Mouse (Mus musculus): ENCODE data around the gene Cachd1. TPM values are rescaled to one million over a fixed set of nuclear protein-coding genes. Genes with fewer than 3 reads are reported as not detected.
A peak's percentile ranks its signal among the peaks of the same experiment; 100 is the strongest.

Cachd1 gene
- polyA plus RNA-seq (2014; fragmentation: Nextera tagmentation; extraction: Ambion mirVana), result 10.0 and 12.1 TPM in 2 replicates

DNA sequence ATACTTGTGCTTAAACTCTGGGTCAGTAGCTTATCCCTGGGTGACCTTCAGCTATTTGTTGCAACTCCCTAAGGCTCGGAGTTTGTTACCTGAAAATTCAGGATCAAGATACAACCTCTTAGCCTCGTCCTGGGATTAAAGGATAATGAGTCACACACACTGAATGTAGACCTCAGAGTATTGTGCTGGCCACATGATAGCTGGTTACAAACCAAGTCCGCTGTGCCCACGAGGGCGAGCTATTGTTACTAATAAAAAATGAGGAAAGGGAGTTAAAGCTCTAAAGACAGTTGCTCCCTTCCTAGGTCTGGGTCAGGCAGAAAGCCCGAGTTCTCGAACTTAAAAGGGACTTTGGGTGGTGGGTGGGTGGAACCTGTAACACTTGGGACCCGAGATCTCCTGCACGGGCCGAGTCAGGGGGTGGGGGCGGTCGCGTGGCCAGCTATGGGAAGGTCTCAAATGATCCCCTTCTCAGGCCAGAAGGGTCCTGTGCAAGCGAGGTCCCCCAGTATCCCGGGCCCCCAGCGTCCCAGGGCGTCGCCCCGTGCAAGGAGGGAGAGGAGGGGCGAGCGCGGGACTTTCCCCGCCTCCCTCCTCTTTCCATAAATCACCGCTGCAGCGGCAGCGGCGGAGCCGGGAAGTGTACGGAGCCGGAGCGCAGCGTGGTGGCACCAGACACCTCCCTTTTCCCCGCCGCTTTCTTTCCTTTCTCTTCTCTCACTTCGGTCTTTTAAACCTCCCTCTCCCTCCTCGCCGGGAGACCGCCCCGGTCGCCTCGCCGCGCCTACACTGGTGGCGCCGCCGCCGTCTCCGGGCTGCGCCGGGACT is at the start of gene Cachd1:
TSS of gene Cachd1 (plus strand) at position 633 of the 828 bp plus-strand sequence.
- Histone ChIP-seq H3K9me3 (ENCODE audit: control insufficient read depth, low read length) (no peaks in the 10 kb centered on the region), H3K4me1 (replicated peaks; ENCODE audit: control insufficient read depth, insufficient read depth, low read length) (no peaks in the 10 kb centered on the region; the same call in 1 of the 2 replicates), H3K36me3 (ENCODE audit: control insufficient read depth, insufficient read depth, low read length) (no peaks in the 10 kb centered on the region), H3K27me3 (replicated peaks; ENCODE audit: control insufficient read depth, insufficient read depth, low read length) (peaks cover 47% of the 10 kb centered on the region), H3K4me2 (peak within 1 kb of the TSS; percentile 69), H3K9ac (ENCODE audit: low read depth, low read length) (peak within 1 kb of the TSS; percentile 65), H3K27ac (ENCODE audit: low read depth, low read length) (peak within 1 kb of the TSS; percentile 68), H3K4me3 (ENCODE audit: low read depth, low read length) (peak within 1 kb of the TSS; percentile 66)
- ATAC-seq (replicated peaks; ENCODE audit: low FRiP score), result peak; percentile 65; the same call in 1 of the 2 replicates
- DNase-seq (ENCODE audit: low spot score), result no peak
- WGBS, result 1% methylated on average over 47 of the region's 50 CpGs

DNA sequence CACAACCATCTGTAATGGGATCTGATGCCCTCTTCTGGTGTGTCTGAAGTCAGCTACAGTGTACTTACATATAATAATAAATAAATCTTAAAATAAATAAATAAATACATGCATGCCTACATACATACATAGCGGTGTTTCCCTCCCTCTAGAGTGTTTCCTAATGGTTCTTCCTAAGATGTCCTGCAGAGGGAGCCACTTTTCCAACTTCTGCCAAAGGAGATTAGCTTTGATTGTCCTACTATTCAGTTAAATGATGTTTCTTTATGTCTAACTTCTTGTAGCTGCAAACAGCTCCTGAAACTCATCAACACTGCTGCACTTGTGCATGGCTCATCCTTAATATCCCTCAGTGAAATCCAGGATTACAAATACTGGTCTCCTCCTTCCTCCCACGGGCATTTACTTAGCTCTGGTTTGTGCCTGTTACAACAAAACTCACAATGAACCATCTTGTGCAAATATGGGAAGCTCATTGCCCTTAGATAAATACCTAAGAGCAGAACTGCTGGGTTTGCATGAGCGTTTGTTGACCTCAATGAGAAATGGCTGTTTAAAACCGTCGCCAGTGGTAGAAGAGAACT is 47.5 kb upstream of the Cachd1 start:
- 75% methylated on average over 5 of the region's 5 CpGs for WGBS
- Histone ChIP-seq H3K9me3 (ENCODE audit: control insufficient read depth, low read length) (no peaks in the 10 kb centered on the region), H3K4me3 (ENCODE audit: low read depth, low read length) (no peak overlapping the region), H3K27ac (ENCODE audit: low read depth, low read length) (no peak overlapping the region), H3K4me1 (replicated peaks; ENCODE audit: control insufficient read depth, insufficient read depth, low read length) (no peaks in the 10 kb centered on the region), H3K36me3 (ENCODE audit: control insufficient read depth, insufficient read depth, low read length) (no peaks in the 10 kb centered on the region), H3K9ac (ENCODE audit: low read depth, low read length) (no peak overlapping the region), H3K4me2 (no peak overlapping the region), H3K27me3 (replicated peaks; ENCODE audit: control insufficient read depth, insufficient read depth, low read length) (no peaks in the 10 kb centered on the region)
- ATAC-seq (replicated peaks; ENCODE audit: low FRiP score) (no peak), DNase-seq (ENCODE audit: low spot score) (no peak)

DNA sequence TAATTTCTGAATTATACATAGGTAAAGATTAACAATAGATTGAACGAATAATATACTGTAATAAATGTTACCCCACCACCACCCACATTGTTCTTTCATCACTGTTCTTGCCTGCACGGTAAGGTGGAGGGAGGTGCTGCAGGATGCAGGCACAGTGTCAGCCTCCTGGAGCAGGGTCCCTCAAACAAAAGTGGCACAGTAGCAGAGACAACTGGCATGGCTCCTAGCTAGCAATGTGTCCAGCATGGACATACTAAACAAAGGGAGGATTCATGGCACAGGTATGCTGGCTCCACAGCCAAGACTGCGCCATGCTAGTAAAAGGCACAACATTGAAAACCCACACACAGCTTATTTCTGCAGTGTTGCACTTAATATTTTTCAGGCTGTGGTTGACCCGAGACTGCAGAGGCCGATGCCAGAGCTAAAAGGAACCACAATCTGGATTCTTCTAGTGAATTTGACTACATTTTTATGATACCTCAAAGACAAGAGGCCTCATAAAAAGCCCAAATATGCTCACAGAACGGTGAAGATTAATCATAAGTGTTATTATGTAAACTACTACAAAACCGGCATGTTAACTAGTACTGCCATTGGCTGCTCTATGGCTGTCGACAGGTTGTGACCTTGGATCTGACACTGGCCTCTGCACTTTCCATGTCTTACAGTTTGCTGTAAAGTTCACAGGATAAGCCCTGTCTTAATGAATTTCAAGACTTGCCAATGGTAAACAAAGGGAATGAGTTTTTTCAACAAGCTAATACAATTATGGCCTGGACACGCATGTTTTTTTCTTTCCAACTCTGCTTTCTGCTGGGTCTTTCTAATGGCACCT is 41.2 kb upstream of the Cachd1 start:
- Histone ChIP-seq H3K36me3 (ENCODE audit: control insufficient read depth, insufficient read depth, low read length) (no peaks in the 10 kb centered on the region), H3K9ac (ENCODE audit: low read depth, low read length) (no peak overlapping the region), H3K4me1 (replicated peaks; ENCODE audit: control insufficient read depth, insufficient read depth, low read length) (no peaks in the 10 kb centered on the region), H3K27ac (ENCODE audit: low read depth, low read length) (no peak overlapping the region), H3K27me3 (replicated peaks; ENCODE audit: control insufficient read depth, insufficient read depth, low read length) (no peaks in the 10 kb centered on the region), H3K4me3 (ENCODE audit: low read depth, low read length) (no peak overlapping the region), H3K9me3 (ENCODE audit: control insufficient read depth, low read length) (no peaks in the 10 kb centered on the region), H3K4me2 (no peak overlapping the region)
- DNase-seq (ENCODE audit: low spot score), result no peak
- no peak for ATAC-seq (replicated peaks; ENCODE audit: low FRiP score)
- 84% methylated on average over 9 of the region's 9 CpGs for WGBS

DNA sequence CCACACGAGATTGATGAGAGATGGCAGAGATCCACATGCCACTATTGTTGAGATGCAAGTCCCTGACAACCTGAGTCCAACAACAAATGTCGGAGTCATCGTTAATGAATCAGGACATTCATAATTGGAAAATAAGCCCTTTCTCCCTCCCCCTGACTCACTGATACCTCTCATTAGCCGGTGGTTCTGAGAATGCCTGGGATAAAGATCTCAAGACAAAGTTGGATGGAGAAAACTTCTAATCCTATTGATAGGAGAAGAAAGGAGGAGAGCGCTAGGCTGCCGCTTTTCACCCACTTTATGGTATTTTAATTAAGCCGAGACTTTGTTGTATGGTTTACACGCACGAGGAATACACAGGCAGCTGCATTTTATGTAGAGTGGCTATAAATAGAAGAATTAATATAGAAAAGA is 40.5 kb upstream of the Cachd1 start:
- Histone ChIP-seq H3K9ac (ENCODE audit: low read depth, low read length) (no peak overlapping the region), H3K4me3 (ENCODE audit: low read depth, low read length) (no peak overlapping the region), H3K4me2 (no peak overlapping the region), H3K27ac (ENCODE audit: low read depth, low read length) (no peak overlapping the region), H3K36me3 (ENCODE audit: control insufficient read depth, insufficient read depth, low read length) (no peaks in the 10 kb centered on the region), H3K27me3 (replicated peaks; ENCODE audit: control insufficient read depth, insufficient read depth, low read length) (no peaks in the 10 kb centered on the region), H3K4me1 (replicated peaks; ENCODE audit: control insufficient read depth, insufficient read depth, low read length) (no peaks in the 10 kb centered on the region), H3K9me3 (ENCODE audit: control insufficient read depth, low read length) (no peaks in the 10 kb centered on the region)
- ATAC-seq (replicated peaks; ENCODE audit: low FRiP score), result no peak
- no peak for DNase-seq (ENCODE audit: low spot score)
- 85% methylated on average over 9 of the region's 9 CpGs for WGBS

GRCm38 (mm10) chr4:100743615-100744014 is 32.9 kb upstream of the Cachd1 start:
- Histone ChIP-seq H3K9ac (ENCODE audit: low read depth, low read length) (no peak overlapping the region), H3K4me3 (ENCODE audit: low read depth, low read length) (no peak overlapping the region), H3K4me2 (no peak overlapping the region), H3K4me1 (replicated peaks; ENCODE audit: control insufficient read depth, insufficient read depth, low read length) (no peaks in the 10 kb centered on the region), H3K27me3 (replicated peaks; ENCODE audit: control insufficient read depth, insufficient read depth, low read length) (no peaks in the 10 kb centered on the region), H3K9me3 (ENCODE audit: control insufficient read depth, low read length) (no peaks in the 10 kb centered on the region), H3K36me3 (ENCODE audit: control insufficient read depth, insufficient read depth, low read length) (no peaks in the 10 kb centered on the region), H3K27ac (ENCODE audit: low read depth, low read length) (no peak overlapping the region)
- DNase-seq (ENCODE audit: low spot score), result no peak
- WGBS, result 70% methylated on average over 8 of the region's 8 CpGs
- no peak for ATAC-seq (replicated peaks; ENCODE audit: low FRiP score)

GRCm38 (mm10) chr4:100752278-100752677 is 24.2 kb upstream of the Cachd1 start:
- WGBS, result 69% methylated on average over 2 of the region's 2 CpGs
- Histone ChIP-seq H3K27me3 (replicated peaks; ENCODE audit: control insufficient read depth, insufficient read depth, low read length) (no peaks in the 10 kb centered on the region), H3K36me3 (ENCODE audit: control insufficient read depth, insufficient read depth, low read length) (no peaks in the 10 kb centered on the region), H3K9ac (ENCODE audit: low read depth, low read length) (no peak overlapping the region), H3K4me2 (no peak overlapping the region), H3K9me3 (ENCODE audit: control insufficient read depth, low read length) (no peaks in the 10 kb centered on the region), H3K27ac (ENCODE audit: low read depth, low read length) (no peak overlapping the region), H3K4me3 (ENCODE audit: low read depth, low read length) (no peak overlapping the region), H3K4me1 (replicated peaks; ENCODE audit: control insufficient read depth, insufficient read depth, low read length) (no peaks in the 10 kb centered on the region; the same call in 1 of the 2 replicates)
- ATAC-seq (replicated peaks; ENCODE audit: low FRiP score) (no peak), DNase-seq (ENCODE audit: low spot score) (no peak)

DNA sequence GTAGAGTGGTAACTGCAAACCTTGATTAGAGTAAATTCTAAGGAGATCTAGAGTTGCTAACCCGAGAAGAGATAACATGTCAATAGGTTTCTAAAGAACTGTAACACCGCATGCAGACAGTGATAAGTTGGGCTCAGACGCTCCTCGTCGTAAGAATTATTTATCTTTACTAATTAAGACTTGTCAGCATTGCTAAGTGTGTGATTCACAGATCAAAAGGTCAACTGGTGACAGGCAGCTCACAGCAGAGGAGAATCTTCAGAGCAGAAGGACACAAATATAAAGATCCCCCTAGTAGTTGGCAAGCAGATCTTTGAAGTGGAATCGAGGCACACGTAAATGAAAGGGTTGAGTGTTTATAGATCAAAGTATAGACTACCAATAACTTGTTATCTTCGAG is 20.8 kb upstream of the Cachd1 start:
- Histone ChIP-seq H3K9ac (ENCODE audit: low read depth, low read length) (no peak overlapping the region), H3K27ac (ENCODE audit: low read depth, low read length) (no peak overlapping the region), H3K4me1 (replicated peaks; ENCODE audit: control insufficient read depth, insufficient read depth, low read length) (no peaks in the 10 kb centered on the region; the same call in 1 of the 2 replicates), H3K27me3 (replicated peaks; ENCODE audit: control insufficient read depth, insufficient read depth, low read length) (no peaks in the 10 kb centered on the region), H3K4me2 (no peak overlapping the region), H3K4me3 (ENCODE audit: low read depth, low read length) (no peak overlapping the region), H3K9me3 (ENCODE audit: control insufficient read depth, low read length) (no peaks in the 10 kb centered on the region), H3K36me3 (ENCODE audit: control insufficient read depth, insufficient read depth, low read length) (no peaks in the 10 kb centered on the region)
- ATAC-seq (replicated peaks; ENCODE audit: low FRiP score) (no peak), DNase-seq (ENCODE audit: low spot score) (no peak)
- WGBS, result 27% methylated on average over 8 of the region's 8 CpGs

- no peak for DNase-seq (ENCODE audit: low spot score)
- Histone ChIP-seq H3K9me3 (ENCODE audit: control insufficient read depth, low read length) (no peaks in the 10 kb centered on the region), H3K4me2 (no peak overlapping the region), H3K27me3 (replicated peaks; ENCODE audit: control insufficient read depth, insufficient read depth, low read length) (no peaks in the 10 kb centered on the region), H3K27ac (ENCODE audit: low read depth, low read length) (no peak overlapping the region), H3K9ac (ENCODE audit: low read depth, low read length) (no peak overlapping the region), H3K4me3 (ENCODE audit: low read depth, low read length) (no peak overlapping the region), H3K36me3 (ENCODE audit: control insufficient read depth, insufficient read depth, low read length) (no peaks in the 10 kb centered on the region), H3K4me1 (replicated peaks; ENCODE audit: control insufficient read depth, insufficient read depth, low read length) (no peaks in the 10 kb centered on the region; the same call in 1 of the 2 replicates)
- no peak for ATAC-seq (replicated peaks; ENCODE audit: low FRiP score)
These were observed 20.0 kb upstream of the Cachd1 start for GRCm38 (mm10) chr4:100756499-100756898.
